Mouse (Mus musculus): ENCODE results near the gene Mkrn2os. TPM values are rescaled to one million over a fixed set of nuclear protein-coding genes. Genes with fewer than 3 reads are reported as not detected.

Gene Mkrn2os
- polyA plus RNA-seq (2017; shearing (Covaris generic)) = not detected

DNA sequence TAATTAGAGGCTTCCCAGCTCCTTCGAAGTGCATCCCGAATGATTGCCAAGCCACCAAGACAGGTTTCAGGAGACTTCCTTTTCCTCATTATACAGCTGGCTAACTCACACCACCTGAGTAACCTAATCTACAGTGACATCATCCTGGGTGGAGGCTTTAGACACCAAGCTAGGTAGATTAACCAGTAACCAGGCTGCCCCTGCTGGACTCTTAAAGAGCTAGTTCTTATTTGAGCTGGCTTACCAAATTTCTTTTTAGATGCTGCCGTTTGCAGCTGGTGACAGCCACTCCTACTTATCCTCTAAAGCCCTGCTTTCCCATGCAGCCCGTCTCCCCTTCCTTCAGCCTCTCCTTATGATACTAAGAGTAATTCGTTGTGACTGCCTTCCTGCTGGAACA lies at the start of gene Mkrn2os:
Gene Mkrn2os (minus strand): TSS at position 119 of the 400 bp plus-strand sequence.

DNA sequence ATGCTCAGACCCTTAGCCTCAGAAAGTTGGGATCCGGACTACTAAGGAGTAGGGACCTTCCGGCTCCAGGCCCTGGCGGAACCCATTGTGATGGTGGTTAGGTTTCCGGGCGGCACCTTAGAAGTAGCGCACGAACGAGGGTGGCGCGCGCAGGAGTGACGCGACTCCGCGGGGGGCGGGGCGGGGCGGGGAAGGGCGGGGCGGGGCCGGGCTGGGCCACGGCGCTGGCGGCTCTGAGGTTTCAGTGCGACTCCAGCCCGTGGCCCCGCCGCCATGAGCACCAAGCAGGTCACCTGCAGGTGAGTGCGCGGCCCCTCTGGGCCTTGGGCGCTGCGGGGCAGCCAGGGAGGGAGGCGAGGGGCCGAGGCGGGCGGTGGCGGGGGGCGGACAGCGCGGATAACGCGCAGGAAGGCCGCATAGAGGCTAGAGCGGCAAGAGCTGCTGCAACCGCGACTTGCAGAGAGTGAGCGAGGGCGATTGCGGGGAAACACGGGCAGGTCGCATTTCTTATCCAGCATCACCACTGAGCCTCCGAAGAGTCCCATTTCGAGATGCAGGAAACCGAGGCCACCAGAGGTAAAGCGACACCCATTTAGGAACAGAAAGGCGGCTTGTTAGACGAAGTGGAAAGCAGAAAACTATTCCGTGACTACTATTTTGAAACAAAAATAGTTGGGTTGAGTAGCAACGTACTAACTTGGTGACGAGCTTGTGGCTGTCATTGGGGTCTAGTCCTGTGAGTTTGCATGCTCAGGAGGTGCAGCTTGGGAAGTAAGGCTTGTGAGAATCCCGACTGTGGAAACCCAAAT lies 9.5 kb upstream of the Mkrn2os start, which contains the start of gene Mkrn2:
Gene Mkrn2 (plus strand): TSS at position 188 of the 809 bp plus-strand sequence.

DNA sequence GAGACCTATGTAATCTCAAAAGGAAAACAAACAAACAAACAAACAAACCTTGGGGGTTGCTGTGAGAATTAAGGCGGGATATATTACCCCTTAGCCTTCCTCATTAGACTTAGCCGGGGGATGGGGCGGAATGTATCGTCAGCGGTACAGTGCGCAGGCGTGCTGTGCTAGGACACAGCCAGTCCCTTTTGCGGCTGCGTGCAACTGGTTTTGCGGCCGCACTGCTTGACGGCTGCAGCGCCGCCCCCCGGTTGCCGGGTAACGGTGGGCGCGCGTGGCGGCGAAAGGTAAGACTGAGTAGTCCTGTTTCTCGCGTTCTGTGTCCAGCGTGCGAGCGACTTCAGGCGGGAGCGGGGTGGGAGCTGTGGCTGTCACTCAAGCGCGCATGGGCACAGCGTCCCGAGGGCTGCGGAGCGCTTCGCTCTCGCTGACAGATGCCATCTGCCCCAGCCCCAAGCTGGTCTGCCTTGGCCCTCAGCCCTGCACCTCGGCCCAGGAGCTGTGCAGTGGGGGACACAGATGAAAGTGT lies 47.9 kb downstream of the Mkrn2os start, which contains the start of gene Tsen2:
Gene Tsen2 (plus strand): TSS at position 223 of the 529 bp plus-strand sequence.

Other genes with a start within 250 kb of the Mkrn2os start
- gene Pparg, start 231.6 kb downstream of the Mkrn2os start, polyA plus RNA-seq (2017; shearing (Covaris generic)) = 0.67 TPM
- gene Tsen2, start 47.9 kb downstream of the Mkrn2os start, polyA plus RNA-seq (2017; shearing (Covaris generic)) = 13.4 TPM
- gene Mkrn2, start 9.3 kb upstream of the Mkrn2os start, polyA plus RNA-seq (2017; shearing (Covaris generic)) = 39.7 TPM
- gene Raf1, start 84.1 kb upstream of the Mkrn2os start, polyA plus RNA-seq (2017; shearing (Covaris generic)) = 101 TPM
- 0.43 TPM for gene Tmem40, start 169.8 kb upstream of the Mkrn2os start, polyA plus RNA-seq (2017; shearing (Covaris generic))
- gene Cand2, start 182.0 kb upstream of the Mkrn2os start, polyA plus RNA-seq (2017; shearing (Covaris generic)) = 8.2 TPM
- gene Rpl32, start 216.2 kb upstream of the Mkrn2os start, polyA plus RNA-seq (2017; shearing (Covaris generic)) = 3,481 TPM
- 0.51 TPM for gene Efcab12, start 245.8 kb upstream of the Mkrn2os start, polyA plus RNA-seq (2017; shearing (Covaris generic))